Mouse (Mus musculus) retina, adult 2 months (tissue): Measurements from ENCODE around the gene Wdr53.
"Not testable (repeated sequence)": the region's sequence is repeated elsewhere in the genome, so short reads cannot be mapped to it uniquely, and the experiment has no call there.

Source experiments
- DNase-seq: peaks from one replicate; pipeline ENCODE4 v3.0.0-alpha.2; 2012; ENCODE audit warnings: low read depth, low spot score

Gene Wdr53

DNA sequence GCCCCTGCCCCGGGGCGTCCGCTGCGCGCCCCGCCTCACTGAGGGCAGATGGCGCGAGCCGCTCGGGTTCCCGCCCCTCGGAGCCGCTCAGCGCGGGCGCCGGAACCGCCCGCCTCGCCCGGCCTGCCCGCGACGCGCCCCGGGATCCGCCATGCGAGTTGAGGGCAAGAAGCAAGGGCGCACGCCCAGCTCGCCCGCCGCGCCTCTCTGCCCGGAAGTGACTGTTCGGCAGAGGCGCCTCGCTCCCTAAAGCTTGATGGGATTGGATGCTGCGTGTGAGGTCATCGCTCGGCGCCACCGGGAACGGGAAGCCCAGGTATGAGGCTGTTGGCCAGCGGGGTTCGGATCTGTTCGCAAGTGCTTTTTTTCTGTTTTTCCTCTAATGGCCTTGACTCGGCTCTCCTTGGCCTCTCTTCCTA lies at the start of gene Wdr53, which contains the start of gene Fbxo45:
Gene Wdr53, plus strand, starts transcription at position 276 of the 419 bp plus-strand sequence.
Gene Fbxo45, minus strand, starts transcription at position 207 of the 419 bp plus-strand sequence.
- DNase-seq, result peak; percentile 88

DNA sequence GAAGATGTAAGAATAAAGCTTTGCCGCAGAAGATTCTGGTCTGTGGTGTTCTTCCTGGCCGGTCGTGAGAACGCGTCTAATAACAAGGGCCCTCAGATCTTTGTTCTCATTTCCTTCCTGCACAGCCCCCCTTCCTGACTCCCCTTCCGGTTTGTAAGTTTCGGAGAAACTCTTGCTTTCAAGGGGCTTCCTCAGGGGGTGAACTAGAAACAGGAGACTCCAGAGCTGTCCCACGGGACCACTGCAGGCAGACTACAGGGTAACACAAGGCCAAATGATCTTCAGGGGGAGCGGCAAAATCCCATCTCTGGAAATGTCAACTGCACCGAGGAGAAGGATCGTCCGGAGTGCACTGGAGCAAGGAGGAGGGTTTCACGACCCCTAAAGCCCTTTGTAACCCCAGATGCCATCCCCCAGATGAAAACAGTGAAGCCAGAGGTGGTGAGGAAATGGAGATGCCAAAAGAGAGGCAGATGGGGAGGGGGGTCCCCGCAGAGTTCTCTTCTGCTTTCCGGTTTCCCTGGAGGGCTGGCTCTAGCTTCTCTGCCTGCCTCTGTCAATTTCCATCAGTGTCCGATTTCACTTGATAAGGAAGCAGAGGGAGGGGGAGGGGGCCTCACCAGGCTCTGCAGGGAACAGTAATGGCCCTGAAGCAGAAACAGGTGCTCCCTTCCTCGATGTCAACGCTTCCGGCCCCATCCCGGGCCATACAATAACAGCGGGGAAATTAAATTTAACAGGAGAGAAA lies 46.6 kb upstream of the Wdr53 start:
- no peak for DNase-seq

DNA sequence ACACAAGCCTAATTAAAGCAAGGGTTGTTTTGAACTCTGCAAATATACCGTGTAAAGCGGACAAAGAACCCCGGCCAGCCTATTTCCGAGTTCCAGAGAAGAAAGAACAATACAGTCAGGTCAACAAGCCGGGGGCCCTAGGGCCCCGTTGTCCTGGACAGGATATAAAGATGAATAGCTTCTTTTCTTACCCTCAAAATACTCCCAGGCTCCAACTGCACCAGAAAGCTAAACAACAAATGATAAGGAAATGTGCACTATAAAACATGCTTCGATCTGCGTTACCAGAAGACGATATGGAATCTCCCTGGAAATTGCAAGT lies 46.1 kb upstream of the Wdr53 start:
- DNase-seq, result no peak

DNA sequence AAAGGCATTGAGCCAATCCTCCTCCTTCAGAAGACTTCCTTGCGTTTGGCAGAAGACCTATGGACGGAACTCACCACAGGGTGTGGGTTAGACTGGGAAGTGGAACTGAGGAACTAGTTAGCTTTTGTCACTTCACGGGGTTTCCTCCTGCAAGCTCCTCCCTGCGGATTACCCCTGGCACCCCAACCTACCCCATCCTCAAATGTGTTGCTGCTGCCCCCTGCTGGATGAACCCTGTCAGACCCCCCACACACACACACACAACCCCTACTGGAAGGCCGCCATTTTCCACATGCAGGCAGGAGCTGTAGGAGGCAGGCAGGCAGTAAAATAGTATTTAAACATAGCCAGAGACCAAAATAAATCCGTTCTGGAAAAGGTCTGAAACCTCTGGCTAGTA lies 44.3 kb upstream of the Wdr53 start:
- DNase-seq, result no peak

DNA sequence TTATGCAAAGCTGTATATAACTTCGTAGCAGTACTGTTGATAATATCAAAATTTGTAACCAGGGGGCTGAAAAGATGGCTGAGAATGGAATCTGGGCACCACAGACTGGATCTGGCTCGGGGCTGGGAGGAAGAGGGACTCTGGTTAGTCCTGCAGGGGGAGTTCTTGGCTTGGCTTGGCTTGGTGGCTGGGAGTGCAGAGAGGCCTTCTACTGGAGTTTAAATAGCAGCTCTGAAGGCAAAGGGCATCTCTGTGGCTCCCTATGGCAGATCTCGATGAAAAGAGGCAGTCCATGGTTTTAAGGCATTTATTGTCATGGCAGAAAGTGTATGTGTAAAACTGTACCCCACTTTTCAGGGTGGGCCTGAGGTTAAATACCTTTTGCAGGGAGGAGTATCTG lies 42.1 kb upstream of the Wdr53 start:
- no peak for DNase-seq

DNA sequence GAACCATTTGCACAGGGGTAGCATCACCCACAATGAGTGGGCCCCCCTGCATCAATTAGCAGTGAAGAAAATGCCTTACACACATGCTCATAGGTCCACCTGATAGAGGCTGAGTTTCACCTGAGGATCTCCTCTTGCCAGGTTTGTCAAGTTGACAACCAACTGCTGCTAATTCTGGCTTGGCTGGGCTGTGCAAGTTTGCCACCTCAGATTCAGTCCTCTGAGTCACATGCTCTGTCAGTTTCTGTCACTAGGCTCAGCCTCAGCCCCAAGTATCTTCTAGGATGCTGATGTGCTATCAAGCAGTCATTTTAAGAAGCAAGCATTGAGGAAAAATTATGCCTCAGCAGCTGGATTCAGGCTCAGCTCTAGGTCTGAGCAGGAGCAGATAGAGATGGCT lies 32.9 kb upstream of the Wdr53 start:
- no peak for DNase-seq

DNA sequence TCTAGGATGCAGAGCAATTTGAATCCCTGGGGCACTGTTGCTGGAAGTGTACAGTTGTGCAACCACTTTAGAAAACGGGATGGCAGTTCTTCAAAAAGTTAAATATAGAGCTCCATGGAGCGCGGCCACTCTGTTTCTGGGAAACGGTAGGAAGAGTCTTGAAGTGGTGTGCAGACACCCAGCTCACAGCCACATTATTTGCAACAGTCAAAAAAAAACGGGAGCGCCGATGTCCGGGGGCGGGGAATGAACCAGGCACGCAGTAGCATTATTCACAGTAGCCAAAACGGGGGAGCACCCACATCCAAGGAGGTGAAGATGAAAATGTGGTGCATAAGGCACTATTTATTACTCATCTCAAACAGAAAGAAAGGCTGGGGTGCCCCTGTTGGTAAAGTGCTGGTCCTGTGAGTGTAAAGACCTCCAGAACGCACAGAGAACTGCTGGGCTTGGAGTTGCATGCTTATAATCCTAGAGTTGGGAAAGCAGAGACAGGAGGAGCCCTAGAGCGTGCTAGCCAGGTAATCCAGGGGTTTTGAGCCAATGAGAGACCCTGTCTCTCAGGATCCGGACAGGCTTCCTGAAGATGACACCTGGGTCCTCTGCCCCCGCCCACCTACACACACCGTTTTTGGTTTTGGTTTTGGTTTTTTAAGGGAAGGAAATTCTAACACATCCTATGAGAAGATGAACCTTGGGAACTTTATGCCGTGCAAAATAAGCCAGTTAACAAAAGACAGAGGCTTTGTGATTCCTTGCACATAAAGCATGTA lies 32.0 kb upstream of the Wdr53 start:
- DNase-seq, result no peak

DNA sequence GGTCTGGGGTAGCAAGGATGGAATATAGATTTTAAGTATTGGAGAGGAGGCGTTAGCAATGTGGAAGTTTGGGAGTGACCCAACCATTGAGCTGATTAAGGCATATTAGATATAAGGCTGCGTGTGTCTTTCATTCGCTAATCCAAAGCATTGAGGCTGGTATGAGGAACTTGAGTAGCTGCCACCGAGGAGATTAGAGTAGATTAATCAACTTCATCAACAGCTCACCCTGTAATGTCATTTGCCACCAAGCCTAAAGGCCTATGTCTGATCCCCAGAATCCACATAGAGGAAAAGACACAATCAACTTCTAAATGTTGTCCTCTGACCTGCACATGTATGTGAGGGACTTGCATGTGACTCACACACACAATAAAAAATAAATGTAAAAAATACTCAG lies 25.2 kb upstream of the Wdr53 start:
- DNase-seq, result no peak

DNA sequence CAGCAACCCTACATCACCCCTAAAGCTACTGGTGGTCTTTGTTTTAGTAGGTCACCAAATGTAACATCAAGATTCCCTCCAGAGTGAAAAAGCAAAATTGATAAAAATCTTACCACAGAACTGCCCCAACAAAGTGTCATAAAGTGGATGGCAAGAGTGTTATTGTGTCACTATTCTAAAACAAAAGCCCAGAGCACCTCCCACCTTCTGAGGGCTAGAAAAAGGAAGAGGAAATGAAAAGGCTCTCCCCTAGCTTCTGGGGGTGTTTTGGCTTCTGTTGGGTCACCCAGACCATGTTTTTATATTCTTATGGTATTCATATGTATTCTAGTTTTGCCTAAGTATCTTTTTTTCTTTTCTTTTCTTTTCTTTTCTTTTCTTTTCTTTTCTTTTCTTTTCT lies 24.6 kb upstream of the Wdr53 start:
- DNase-seq, result no peak

DNA sequence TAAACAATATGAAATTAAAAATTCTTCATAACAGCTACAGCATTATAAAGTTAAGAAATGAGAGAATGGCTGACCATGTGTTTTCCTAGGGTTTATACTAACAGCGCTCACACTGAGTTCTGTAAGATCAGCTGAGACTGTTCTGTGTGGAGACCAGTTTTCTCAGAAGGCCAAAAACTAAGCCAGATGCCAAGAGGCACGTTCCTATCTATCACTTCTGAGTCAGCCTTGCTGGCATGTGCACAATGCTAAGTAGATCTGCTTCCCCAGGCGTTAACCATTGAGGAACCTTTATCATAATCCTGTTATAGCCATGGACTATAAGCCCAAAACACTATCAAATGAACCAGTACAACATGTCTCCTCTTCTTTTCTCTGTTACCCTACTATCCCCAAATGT lies 15.0 kb upstream of the Wdr53 start:
- not testable (repeated sequence) for DNase-seq

DNA sequence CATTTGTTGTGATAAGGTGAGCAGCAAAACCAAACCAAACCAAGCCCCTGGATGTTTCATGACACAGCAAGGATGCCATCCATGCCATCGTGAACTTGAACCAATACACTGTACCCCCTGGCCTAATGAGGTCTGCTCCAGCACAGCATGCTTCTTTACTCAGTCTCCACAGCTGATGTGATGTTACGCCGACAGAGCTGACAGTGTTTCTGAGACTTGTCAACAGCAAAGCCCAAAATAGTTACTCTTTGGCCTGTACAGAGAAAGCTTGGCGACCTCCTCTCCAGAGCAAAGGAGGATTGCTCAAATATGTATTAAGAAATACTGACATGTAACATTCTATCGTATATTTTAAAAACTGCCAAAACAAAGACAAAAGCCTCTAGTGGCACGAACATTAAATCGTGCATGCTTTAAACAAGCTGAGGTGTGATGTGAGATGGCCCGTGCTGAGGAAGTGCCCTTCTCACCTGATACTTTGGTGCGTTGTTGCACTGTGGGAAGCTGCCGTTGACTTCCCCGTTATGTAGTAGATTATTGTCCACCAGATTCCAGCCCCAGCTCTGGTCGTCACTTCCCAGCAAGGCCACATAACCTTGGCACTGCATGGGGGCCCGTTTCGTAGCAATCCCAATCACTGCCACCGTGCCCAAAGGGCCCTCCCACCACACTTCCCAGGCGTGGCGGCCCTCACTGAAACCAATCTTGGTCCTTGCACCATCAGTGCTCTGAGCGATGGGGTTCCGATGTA lies 8.9 kb upstream of the Wdr53 start:
- no peak for DNase-seq

DNA sequence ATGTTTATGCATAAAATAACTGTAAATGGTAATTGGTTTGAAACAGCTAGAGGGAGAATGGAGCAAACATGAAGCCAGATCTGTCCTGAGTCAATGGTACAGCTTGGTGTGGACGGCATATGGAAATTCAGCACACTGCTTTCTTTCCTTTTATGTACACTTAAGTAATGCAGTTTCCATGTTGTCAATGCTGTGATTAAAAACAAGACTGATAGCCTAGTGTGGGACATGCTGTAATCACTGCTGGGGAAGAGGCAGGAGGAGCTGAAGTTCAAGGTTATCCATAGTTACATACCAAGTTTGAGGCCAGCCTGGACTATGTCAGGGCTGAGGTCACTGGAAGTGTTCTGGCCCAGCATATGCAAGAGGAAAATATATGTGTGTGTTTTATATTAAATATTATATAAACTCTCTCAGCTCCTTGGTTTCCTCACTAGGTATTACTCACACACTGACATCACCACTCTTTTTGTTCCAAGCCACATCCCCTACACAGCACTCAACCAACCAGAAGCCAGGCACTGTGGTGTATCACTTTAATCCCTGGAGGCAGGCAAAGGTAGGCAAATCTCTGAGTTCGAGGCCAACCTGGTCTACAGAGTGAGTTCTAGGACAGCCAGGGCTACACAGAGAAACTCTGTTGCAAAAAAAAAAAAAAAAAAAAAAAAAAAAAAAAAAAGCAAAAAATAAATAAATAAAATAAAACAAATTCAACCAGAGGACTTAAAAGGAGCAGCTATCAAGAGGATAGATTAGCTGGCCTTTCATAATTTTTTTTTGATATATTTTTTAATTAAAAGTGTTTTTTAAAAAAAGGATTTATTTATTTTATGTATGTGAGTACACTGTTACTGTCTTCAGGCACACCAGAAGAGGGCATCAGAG lies 7.4 kb upstream of the Wdr53 start:
- DNase-seq, result no peak

DNA sequence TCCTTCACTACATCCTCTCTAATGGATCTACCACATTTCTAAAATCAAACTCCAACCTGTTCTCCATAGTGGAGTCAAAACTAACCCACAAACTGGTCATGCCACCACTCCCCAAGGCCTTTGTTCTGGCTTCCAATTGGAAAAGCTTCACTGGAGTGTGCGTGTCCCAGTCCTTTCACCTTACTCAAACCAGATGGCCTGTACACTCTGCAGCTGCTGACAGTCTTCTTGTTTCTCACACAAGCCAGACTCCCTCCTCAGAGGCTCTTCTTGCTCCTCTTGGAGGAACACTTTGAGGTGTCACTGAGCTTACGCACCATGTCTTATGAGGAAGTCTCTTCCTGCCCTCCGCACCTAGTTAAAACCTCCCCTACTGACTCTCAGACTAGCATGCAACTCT lies 3.1 kb upstream of the Wdr53 start:
- no peak for DNase-seq

DNA sequence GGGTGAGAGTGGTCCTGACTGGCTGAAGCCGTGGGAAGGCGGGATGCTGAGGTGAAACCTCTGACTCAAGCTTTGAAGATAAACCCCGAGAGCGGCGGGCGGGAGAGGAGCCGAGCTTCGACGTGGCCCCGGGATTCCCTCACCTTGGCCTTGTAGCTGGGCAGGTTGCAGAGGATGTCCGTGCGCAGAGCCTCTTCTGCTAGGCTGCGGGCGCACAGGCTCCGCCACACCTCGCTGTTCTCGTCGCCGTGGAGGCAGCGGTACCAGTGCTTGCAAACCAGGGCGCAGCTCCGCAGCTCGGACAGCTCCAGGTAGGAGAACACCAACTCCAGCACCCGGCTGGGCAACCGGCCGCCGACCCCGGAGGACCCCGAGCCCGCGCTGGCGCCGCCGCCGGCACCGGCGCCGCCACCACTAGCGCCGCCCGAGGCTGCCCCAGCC lies 656 bp upstream of the Wdr53 start:
- DNase-seq, result no peak

DNA sequence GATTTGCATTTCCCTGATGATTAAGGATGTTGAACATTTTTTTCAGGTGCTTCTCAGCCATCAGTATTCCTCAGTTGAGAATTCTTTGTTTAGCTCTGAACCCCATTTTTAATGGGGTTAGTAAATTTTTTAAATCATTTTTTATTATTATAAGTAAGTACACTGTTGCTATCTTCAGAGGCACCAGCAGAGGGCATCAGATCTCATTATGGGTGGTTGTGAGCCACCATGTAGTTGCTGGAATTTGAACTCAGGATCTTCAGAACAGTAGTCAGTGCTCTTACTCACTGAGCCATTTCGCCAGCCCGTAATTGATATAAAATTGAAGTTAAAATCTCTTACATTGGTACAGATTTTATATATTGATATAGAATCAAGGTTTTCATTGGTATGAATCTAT lies 17.2 kb downstream of the Wdr53 start:
- not testable (repeated sequence) for DNase-seq

DNA sequence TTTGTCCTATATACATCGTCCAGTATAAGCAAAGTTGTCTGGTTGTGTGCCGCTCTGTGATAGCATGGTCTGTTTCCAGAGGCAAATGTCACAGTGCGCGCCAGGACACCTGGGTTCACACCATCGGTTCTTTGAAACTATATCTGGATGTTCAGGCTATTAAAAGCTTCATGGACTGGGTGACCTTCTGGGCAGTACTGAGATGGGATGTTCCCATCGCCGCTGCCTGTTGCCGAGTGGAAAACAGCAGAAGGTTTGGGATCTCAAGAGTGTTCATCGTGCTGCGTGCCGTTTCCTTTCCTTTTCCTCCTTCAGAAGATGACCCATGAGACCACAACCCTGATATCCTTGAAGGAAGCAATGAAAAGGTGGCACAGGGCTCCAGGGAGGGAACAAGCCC lies 24.3 kb downstream of the Wdr53 start, which contains the start of gene Smco1:
Gene Smco1, plus strand, starts transcription at position 178 of the 400 bp plus-strand sequence.
- no peak for DNase-seq

DNA sequence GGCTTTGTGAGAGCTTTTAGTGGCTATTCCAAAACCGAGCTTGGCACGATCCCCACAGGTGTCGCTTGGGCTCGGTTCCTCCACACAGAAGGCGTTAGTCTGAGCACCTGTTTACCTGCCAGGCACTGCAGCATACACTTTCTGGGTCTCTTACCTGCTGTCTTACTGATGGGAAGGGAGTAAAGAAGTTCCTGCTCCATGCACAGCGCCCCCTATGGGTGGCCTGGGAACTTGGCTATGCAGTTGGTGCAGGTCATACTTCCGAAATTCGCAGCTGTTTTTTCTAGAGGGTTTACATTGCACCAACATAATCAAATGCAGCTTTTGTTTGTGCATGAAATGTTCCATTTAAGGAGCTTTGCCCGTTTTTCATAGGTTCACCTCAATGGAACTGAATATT lies 26.3 kb downstream of the Wdr53 start:
- DNase-seq, result no peak

DNA sequence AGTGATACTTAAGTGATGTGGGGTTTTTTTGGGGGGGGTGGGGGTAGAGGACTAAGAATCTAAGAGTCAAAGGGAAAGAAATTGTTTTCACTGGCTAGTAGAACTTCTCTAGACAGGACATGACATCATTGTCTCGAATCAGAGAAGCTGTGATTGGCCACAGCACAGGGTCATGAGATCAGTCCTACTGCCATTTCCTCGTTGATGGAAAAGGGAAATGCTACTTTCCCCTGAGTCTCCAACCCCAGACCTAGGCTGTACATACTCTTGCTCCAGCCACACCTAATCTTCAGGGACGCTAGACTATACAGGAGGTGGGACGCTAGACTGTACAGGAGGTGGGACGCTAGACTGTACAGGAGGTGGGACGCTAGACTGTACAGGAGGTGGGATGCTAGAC lies 28.0 kb downstream of the Wdr53 start:
- no peak for DNase-seq

DNA sequence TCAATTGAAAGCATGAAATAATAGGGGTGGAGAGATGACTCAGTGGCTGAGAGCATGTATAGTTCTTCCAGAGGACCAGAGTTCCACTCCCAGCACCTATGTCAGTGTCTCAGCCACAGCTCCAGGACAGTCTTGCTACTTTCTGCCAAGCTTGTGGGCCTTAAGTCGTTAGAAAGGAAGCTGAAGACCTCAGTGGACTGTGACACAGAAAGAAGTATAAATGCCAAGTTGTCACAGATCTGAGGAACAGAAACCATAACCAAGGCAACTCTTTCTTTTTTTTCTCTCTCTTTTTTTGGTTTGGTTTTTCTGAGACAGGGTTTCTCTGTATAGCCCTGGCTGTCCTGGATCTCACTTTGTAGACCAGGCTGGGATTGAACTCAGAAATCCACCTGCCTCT lies 28.8 kb downstream of the Wdr53 start:
- DNase-seq, result no peak

DNA sequence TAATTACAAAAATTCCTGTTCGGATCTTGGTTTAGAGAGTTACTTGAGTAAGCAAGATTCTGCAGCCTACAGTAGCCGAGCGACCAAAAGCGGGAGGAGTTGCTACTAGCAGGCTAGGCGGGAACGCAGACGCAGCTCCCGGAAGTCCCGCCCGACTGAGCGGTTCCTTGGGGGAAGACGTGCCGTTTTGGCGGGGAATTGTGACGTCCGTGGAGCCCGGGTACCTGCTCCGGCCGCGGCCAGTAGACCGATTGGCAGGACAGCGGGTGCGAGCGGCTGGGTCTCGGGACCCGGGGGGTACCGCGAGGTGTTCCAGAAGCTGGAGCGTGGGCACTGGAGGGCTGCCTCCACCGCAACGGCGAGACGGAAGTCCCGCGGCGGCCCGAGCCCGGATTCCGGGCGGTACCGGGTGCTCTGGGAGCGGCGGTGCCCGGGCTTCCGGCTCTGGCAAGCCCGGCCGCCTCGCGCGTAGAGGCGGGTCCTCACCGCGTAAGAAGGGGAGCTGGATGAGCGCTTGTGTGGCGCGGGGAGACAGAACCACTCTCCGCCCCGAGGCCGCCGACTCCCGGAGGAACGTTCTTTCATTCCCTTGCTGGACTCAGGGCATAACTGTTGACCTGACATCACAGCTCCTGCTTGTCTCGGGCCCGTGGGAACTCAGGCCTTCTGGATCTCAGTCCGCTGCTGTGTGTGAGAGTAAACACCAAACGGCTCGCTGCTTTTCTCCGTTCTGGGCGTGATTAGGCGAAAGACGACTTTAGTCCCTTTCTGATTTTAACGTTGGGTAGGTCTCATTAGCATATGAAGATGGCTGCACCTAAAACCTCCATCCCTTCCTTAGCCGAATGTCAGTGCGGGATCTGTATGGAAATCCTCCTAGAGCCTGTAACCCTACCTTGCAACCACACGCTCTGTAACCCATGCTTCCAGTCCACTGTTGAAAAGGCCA lies 30.6 kb downstream of the Wdr53 start, which contains the start of gene Rnf168:
Gene Rnf168, plus strand, starts transcription at position 152 of the 949 bp plus-strand sequence.
- peak; percentile 68 for DNase-seq
